Mouse (Mus musculus): ENCODE measurements around the gene Ddah2. TPM values are rescaled to one million over a fixed set of nuclear protein-coding genes. Genes with fewer than 3 reads are reported as not detected.

Ddah2 gene
- total and polyA plus RNA-seq, 3 experiments, result 8.6 to 11.1 TPM; not detected in 1

DNA sequence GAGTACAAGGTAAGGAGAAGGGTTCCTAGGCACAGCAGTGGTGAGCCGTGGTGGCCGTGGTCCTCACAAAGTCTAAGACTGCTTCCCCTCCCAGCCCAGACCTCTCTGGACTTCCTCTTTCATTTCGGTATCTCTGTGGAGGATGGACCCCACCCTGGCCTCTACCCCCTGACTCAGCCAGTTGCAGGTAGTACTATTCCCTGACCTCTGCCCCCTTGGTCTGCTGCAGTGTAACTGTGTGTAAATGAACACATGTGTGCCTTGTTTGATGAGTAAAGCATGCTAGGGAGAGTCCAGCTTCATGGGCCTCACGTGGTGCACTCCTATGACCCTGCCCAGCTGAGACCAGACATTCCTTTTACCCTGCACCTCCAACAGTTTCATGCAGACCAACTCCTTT is 35.1 kb upstream of the Ddah2 start:
- Histone ChIP-seq H3K9ac (ENCODE audit: control insufficient read depth, low read depth, low read length, poor library complexity, severe bottlenecking) (peak overlapping the region; percentile 77), H3K27ac (ENCODE audit: control insufficient read depth, low read depth, low read length) (peak overlapping the region; percentile 96), H3K4me3 (ENCODE audit: control insufficient read depth in 1 of 2, insufficient read depth in 1 of 2, low read depth in 2 of 2, low read length in 2 of 2) (peak overlapping the region; percentile 54 to 66)

DNA sequence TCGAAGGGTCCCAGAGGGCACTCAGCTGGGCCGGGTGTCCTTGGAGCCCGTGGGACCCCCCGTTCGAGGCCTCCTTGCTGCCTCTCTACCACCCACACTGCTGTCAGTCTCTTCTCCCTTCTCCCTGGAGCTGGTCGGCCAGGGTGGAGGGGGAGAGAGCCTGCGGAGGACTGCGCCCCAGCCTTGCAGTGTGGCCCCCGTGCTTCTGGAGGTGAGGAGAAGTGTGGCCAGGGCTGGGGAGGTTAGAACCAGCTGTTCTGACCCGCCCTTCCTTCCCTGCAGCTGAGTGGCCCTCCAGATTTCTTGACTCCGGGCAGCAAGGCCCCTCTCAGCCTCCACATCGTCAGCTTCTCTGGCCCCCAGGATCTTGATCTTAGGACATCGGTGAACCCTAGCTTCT is 34.6 kb upstream of the Ddah2 start:
- Histone ChIP-seq H3K4me1 (ENCODE audit: control insufficient read depth in 1 of 2, insufficient read depth in 2 of 2, low read length in 2 of 2) (peaks cover 17 to 64% of the 10 kb centered on the region in 2 experiments; a peak in 3 of 4 replicates), H3K27me3 (ENCODE audit: control insufficient read depth in 1 of 2, insufficient read depth in 2 of 2, low read length in 2 of 2) (no peaks in the 10 kb centered on the region), H3K4me3 (ENCODE audit: control insufficient read depth in 1 of 2, insufficient read depth in 1 of 2, low read depth in 2 of 2, low read length in 2 of 2) (peak overlapping the region; percentile 54 to 66; a peak in 3 of 4 replicates), H3K9ac (ENCODE audit: control insufficient read depth, low read depth, low read length, poor library complexity, severe bottlenecking) (peak overlapping the region; percentile 77), H3K79me2 (ENCODE audit: control insufficient read depth, insufficient read depth, low read length, poor library complexity) (peaks cover 39% of the 10 kb centered on the region), H3K9me3 (replicated peaks; ENCODE audit: insufficient read depth, low read length) (no peaks in the 10 kb centered on the region), H3K27ac (ENCODE audit: control insufficient read depth, low read depth, low read length) (peak overlapping the region; percentile 96), H3K36me3 (ENCODE audit: control insufficient read depth in 1 of 2, insufficient read depth in 2 of 2, low read length in 2 of 2) (peaks cover 0 to 50% of the 10 kb centered on the region in 2 experiments; a peak in 2 of 4 replicates)
- DNase-seq (ENCODE audit: low read depth, low spot score), result peak; percentile 50
- TF ChIP-seq JUND (IDR thresholded peaks at IDR 0.05; ENCODE audit: low read depth, low read length) (no peak), ZNF384 (IDR thresholded peaks at IDR 0.05; ENCODE audit: low read depth, low read length) (no peak), MAZ (IDR thresholded peaks at IDR 0.05; ENCODE audit: low read depth, low read length) (0 out of 2 replicates have a peak, but pooled peaks have one; percentile 19), ZMIZ1 (IDR thresholded peaks at IDR 0.05; ENCODE audit: low read depth, low read length) (0 out of 2 replicates have a peak, but pooled peaks have one; percentile 2), HCFC1 (IDR thresholded peaks at IDR 0.05; ENCODE audit: low read depth, low read length) (no peak), POLR2AphosphoS2 (IDR thresholded peaks at IDR 0.05; ENCODE audit: low read length) (peak; percentile 40), TAL1 (IDR thresholded peaks at IDR 0.05; ENCODE audit: low read length) (no peak), KAT2A (conservative IDR thresholded peaks at IDR 0.05; ENCODE audit: low read depth, low read length) (no peak), MAX (IDR thresholded peaks at IDR 0.05; ENCODE audit: low read length) (no peak), MAFK (IDR thresholded peaks at IDR 0.05; ENCODE audit: borderline replicate concordance, low read depth, low read length) (no peak), TCF12 (IDR thresholded peaks at IDR 0.05; ENCODE audit: low read depth, low read length) (no peak), ZKSCAN1 (IDR thresholded peaks at IDR 0.05; ENCODE audit: low read depth, low read length) (no peak), ZC3H11A (IDR thresholded peaks at IDR 0.05; ENCODE audit: low read depth, low read length) (no peak), TBP (IDR thresholded peaks at IDR 0.05; ENCODE audit: low read depth, low read length) (no peak), MYC (IDR thresholded peaks at IDR 0.05; ENCODE audit: low read depth, low read length) (no peak)

More for the DNA sequence above, 35.1 kb upstream of the Ddah2 start:
- Histone ChIP-seq H3K4me1 (ENCODE audit: control insufficient read depth in 1 of 2, insufficient read depth in 2 of 2, low read length in 2 of 2) (peaks cover 17 to 63% of the 10 kb centered on the region in 2 experiments; a peak in 3 of 4 replicates), H3K9me3 (replicated peaks; ENCODE audit: insufficient read depth, low read length) (no peaks in the 10 kb centered on the region), H3K79me2 (ENCODE audit: control insufficient read depth, insufficient read depth, low read length, poor library complexity) (peaks cover 39% of the 10 kb centered on the region), H3K36me3 (ENCODE audit: control insufficient read depth in 1 of 2, insufficient read depth in 2 of 2, low read length in 2 of 2) (peaks cover 0 to 50% of the 10 kb centered on the region in 2 experiments; a peak in 2 of 4 replicates), H3K27me3 (ENCODE audit: control insufficient read depth in 1 of 2, insufficient read depth in 2 of 2, low read length in 2 of 2) (no peaks in the 10 kb centered on the region)
- peak; percentile 75 for DNase-seq (ENCODE audit: low read depth, low spot score)
- no peak; the same call in 1 of the 2 replicates for TF ChIP-seq MXI1 (IDR thresholded peaks at IDR 0.05; ENCODE audit: low read depth, low read length)
- peak; percentile 10; the same call in 1 of the 2 replicates for TF ChIP-seq MAZ (IDR thresholded peaks at IDR 0.05; ENCODE audit: low read depth, low read length)
- TF ChIP-seq POLR2AphosphoS2 (IDR thresholded peaks at IDR 0.05; ENCODE audit: low read length), result 0 out of 2 replicates have a peak, but pooled peaks have one; percentile 16
- TF ChIP-seq USF1 (IDR thresholded peaks at IDR 0.05; ENCODE audit: low read depth, low read length), result peak; percentile 66
- TF ChIP-seq ZMIZ1 (IDR thresholded peaks at IDR 0.05; ENCODE audit: low read depth, low read length), result peak; percentile 22; the same call in 1 of the 2 replicates
- peak; percentile 8; the same call in 1 of the 2 replicates for TF ChIP-seq TCF12 (IDR thresholded peaks at IDR 0.05; ENCODE audit: low read depth, low read length)
- TF ChIP-seq E2F4 (IDR thresholded peaks at IDR 0.05; ENCODE audit: borderline replicate concordance, low read depth, low read length), result no peak
- TF ChIP-seq SIN3A (IDR thresholded peaks at IDR 0.05; ENCODE audit: low read length), result peak; percentile 15; the same call in 1 of the 2 replicates
- TF ChIP-seq TBP (IDR thresholded peaks at IDR 0.05; ENCODE audit: low read depth, low read length), result peak; percentile 46; the same call in 1 of the 2 replicates
- TF ChIP-seq ELF1 (IDR thresholded peaks at IDR 0.05; ENCODE audit: low read depth, low read length), result 0 out of 2 replicates have a peak, but pooled peaks have one; percentile 9
- peak; percentile 77 for TF ChIP-seq MAX (IDR thresholded peaks at IDR 0.05; ENCODE audit: low read length)
- peak; percentile 50; the same call in 1 of the 2 replicates for TF ChIP-seq ETS1 (IDR thresholded peaks at IDR 0.05; ENCODE audit: low read depth, low read length)
- TF ChIP-seq USF2 (IDR thresholded peaks at IDR 0.05; ENCODE audit: borderline replicate concordance in 1 of 2, insufficient read depth in 1 of 2, low read depth in 1 of 2, low read length in 2 of 2), result no peak
- no peak for TF ChIP-seq NRF1 (IDR thresholded peaks at IDR 0.05; ENCODE audit: insufficient read depth, low read depth, low read length, poor library complexity, severe bottlenecking)
- no peak for TF ChIP-seq ZNF384 (IDR thresholded peaks at IDR 0.05; ENCODE audit: low read depth, low read length)
- TF ChIP-seq TAL1 (IDR thresholded peaks at IDR 0.05; ENCODE audit: low read length), result 0 out of 2 replicates have a peak, but pooled peaks have one; percentile 3
- peak in 1 of 2 experiments; percentile 50; a peak in 2 of 4 replicates for TF ChIP-seq EP300 (IDR thresholded peaks at IDR 0.05; ENCODE audit: low read depth in 1 of 2, low read length in 2 of 2)
- TF ChIP-seq SMC3 (IDR thresholded peaks at IDR 0.05; ENCODE audit: low read depth, low read length), result peak; percentile 4; the same call in 1 of the 2 replicates
- peak; percentile 30 for TF ChIP-seq NELFE (IDR thresholded peaks at IDR 0.05; ENCODE audit: low read depth, low read length)
- peak; percentile 33; the same call in 1 of the 2 replicates for TF ChIP-seq MYC (IDR thresholded peaks at IDR 0.05; ENCODE audit: low read depth, low read length)
- TF ChIP-seq ZKSCAN1 (IDR thresholded peaks at IDR 0.05; ENCODE audit: low read depth, low read length), result no peak
- peak in 1 of 2 experiments; percentile 61; a peak in 2 of 4 replicates for TF ChIP-seq POLR2A (IDR thresholded peaks at IDR 0.05; ENCODE audit: control insufficient read depth in 1 of 2, insufficient read depth in 1 of 2, low read depth in 1 of 2, low read length in 2 of 2, poor library complexity in 1 of 2)

Measured in MEL (cell line).